Mouse (Mus musculus) brain, embryonic 14.5 days (tissue): ENCODE data around the gene Wdr20rt.

Source experiments
- CTCF ChIP-seq: fragments of 200-500 bp; IDR thresholded peaks from 2 replicates; pipeline ENCODE4 v1.5.1; 2012; ENCODE audit warnings: inconsistent platforms, mild to moderate bottlenecking, moderate library complexity, borderline replicate concordance; ENCODE audit not compliant: insufficient read depth, insufficient read length; ENCODE audit errors: extremely low read depth
- POLR2A ChIP-seq: fragments of 200-500 bp; IDR thresholded peaks from 2 replicates; pipeline ENCODE4 v1.6.1; 2012; ENCODE audit warnings: mild to moderate bottlenecking, inconsistent platforms, borderline replicate concordance; ENCODE audit not compliant: poor library complexity, insufficient read depth, insufficient read length, severe bottlenecking; ENCODE audit errors: extremely low read depth

GRCm38 (mm10) chr12:65273807-65274206 lies 48.5 kb downstream of the Wdr20rt start:
- no peak for TF ChIP-seq CTCF
- TF ChIP-seq POLR2A: no peak
